Mouse (Mus musculus) liver, embryonic 16.5 days (tissue): ENCODE measurements around the gene Hormad2. TPM values are rescaled to one million over a fixed set of nuclear protein-coding genes. Genes with fewer than 3 reads are reported as not detected.

Source experiments
- ATAC-seq: fragments of 200-750 bp; cut with Nextera tagmentation; 2 replicates; pipeline ENCODE4 v1.8.0; 2017; ENCODE audit warnings: low read depth, mild to moderate bottlenecking, moderate number of reproducible peaks, moderate library complexity
- H3K27ac ChIP-seq: fragments of 300-500 bp; sonication (generic); 2 replicates; pipeline ENCODE4 v1.5.1; 2014; ENCODE audit warnings: mild to moderate bottlenecking, low read length
- H3K27me3 ChIP-seq: fragments of 300-500 bp; sonication (generic); 2 replicates; pipeline ENCODE4 v1.6.1; 2014; ENCODE audit warnings: low read depth, low read length, mixed read lengths; ENCODE audit not compliant: control insufficient read depth, insufficient read depth
- H3K36me3 ChIP-seq: fragments of 300-500 bp; sonication (generic); 2 replicates; pipeline ENCODE4 v1.6.1; 2014; ENCODE audit warnings: mild to moderate bottlenecking; ENCODE audit not compliant: control insufficient read depth, insufficient read depth
- H3K4me1 ChIP-seq: fragments of 300-500 bp; sonication (generic); 2 replicates; pipeline ENCODE4 v1.6.1; 2014; ENCODE audit warnings: low read depth, low read length, mixed read lengths; ENCODE audit not compliant: control insufficient read depth
- H3K4me2 ChIP-seq: fragments of 300-500 bp; sonication (generic); 2 replicates; pipeline ENCODE4 v1.6.1; 2014; ENCODE audit warnings: low read depth, low read length, mixed read lengths
- H3K4me3 ChIP-seq: fragments of 300-500 bp; sonication (generic); 2 replicates; pipeline ENCODE4 v1.5.1; 2014; ENCODE audit warnings: low read depth, mild to moderate bottlenecking, low read length
- H3K9ac ChIP-seq: fragments of 300-500 bp; sonication (generic); 2 replicates; pipeline ENCODE4 v1.6.1; 2014; ENCODE audit warnings: low read depth, low read length
- H3K9me3 ChIP-seq: fragments of 300-500 bp; sonication (generic); replicated peaks from 2 replicates; pipeline ENCODE4 v1.6.1; 2016; ENCODE audit warnings: low read length; ENCODE audit not compliant: control insufficient read depth
- WGBS: fragments of 180-500 bp; shearing (Covaris S2); extraction: QIAGEN DNeasy Blood & Tissue Kit; methylation state at CpG from one replicate; pipeline ENCODE4 v1.1.7; 2014; ENCODE audit not compliant: insufficient replicate concordance; 5-methylcytosine and 5-hydroxymethylcytosine counted together
- polyA plus RNA-seq: library from polyadenylated mRNA; unstranded; fragments of >200 nt; fragmentation: Nextera tagmentation; extraction: Ambion mirVana; gene quantifications from 2 replicates; pipeline ENCODE4 v1.2.1, GENCODE M21; 2015

Hormad2 gene
- polyA plus RNA-seq, 1 experiment from 2014 or later: 0.39 TPM

- Histone ChIP-seq H3K27ac (no peak overlapping the region), H3K4me2 (no peak overlapping the region), H3K9ac (no peak overlapping the region), H3K9me3 (no peaks in the 10 kb centered on the region), H3K27me3 (peaks cover 4% of the 10 kb centered on the region; the same call in 1 of the 2 replicates), H3K4me3 (no peak overlapping the region), H3K4me1 (no peaks in the 10 kb centered on the region; the same call in 1 of the 2 replicates), H3K36me3 (no peaks in the 10 kb centered on the region)
- no peak for ATAC-seq
- WGBS: 21% methylated on average over 5 of the region's 5 CpGs
Observed at GRCm38 (mm10) chr11:4460615-4461014, 19.7 kb upstream of the Hormad2 start.

DNA sequence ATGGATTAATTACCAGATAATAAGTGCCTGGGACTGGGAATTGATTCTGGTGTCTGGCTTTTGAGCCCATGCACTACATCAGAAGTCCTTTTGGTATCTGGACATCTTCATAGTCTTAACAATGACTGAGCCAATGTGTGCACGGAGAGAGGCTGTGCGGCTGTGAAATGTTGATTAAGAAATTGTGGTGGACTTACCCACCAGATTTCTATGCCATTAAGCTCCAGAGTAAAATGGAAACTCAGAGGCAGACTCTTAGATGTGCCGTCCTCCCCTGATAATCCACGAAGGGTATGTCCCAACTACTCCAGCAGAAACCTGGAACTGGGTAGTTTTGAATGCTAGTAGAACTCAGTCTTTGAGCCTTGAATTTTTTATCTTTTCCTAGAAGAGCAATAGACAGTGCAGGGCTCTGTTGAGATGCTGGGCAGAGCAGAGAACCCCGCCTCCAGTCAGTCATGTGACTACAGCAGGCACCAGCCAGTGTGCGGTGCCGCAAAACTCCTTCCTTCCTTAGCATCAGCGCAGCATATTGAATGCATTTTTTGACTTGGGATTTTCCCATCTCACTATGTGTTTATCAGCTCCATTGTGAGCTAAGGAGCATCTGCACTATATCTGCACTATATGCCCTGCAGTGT is 14.1 kb upstream of the Hormad2 start:
- no peak for ATAC-seq
- no peaks in the 10 kb centered on the region for H3K4me1 ChIP-seq
- no peaks in the 10 kb centered on the region for H3K27me3 ChIP-seq
- no peaks in the 10 kb centered on the region for H3K36me3 ChIP-seq
- no peak overlapping the region for H3K9ac ChIP-seq
- 59% methylated on average over 8 of the region's 8 CpGs for WGBS
- no peak overlapping the region for H3K4me3 ChIP-seq
- H3K9me3 ChIP-seq: no peaks in the 10 kb centered on the region
- H3K27ac ChIP-seq: no peak overlapping the region
- no peak overlapping the region for H3K4me2 ChIP-seq

DNA sequence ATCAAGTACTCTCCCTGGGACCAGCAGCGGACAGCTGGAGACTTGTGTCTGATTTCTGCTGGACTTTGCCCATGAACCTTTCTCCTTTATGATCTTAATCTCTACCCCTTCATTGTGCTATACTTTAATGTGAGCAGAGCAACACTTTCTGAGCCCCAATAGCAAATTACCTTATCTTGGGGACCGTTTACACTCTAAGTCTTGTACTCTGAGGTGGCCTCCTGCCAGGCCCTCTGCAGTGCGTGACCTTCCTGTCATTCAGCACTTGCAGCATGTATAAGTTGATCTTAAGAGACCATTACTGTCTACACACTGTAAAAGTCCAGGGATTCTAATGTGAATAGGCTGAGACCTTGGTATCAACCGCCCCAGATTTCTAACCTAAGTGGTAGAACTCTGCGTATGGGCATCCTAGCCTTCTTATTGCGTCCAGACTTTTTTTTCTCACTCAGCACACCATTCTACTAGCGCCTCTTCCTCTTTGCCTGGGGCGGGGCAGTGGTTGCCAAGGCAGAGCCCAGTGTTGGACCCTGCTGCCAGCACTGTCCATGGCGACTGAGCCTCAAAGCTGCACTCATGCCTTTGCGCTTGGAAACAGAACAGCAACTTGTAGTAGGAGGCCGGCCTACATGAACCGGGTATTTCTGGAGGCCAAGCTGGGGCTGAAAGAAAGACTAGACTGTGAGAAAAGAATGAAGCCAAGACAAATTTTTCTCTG is 11.7 kb upstream of the Hormad2 start:
- Histone ChIP-seq H3K9me3 (no peaks in the 10 kb centered on the region), H3K36me3 (no peaks in the 10 kb centered on the region), H3K27ac (no peak overlapping the region), H3K9ac (no peak overlapping the region), H3K4me3 (no peak overlapping the region), H3K4me1 (no peaks in the 10 kb centered on the region), H3K4me2 (no peak overlapping the region), H3K27me3 (no peaks in the 10 kb centered on the region)
- 59% methylated on average over 12 of the region's 12 CpGs for WGBS
- no peak for ATAC-seq

GRCm38 (mm10) chr11:4451116-4451515 is 10.2 kb upstream of the Hormad2 start:
- no peak overlapping the region for H3K27ac ChIP-seq
- 19% methylated on average over 9 of the region's 9 CpGs for WGBS
- H3K4me2 ChIP-seq: no peak overlapping the region
- no peaks in the 10 kb centered on the region for H3K9me3 ChIP-seq
- no peaks in the 10 kb centered on the region for H3K4me1 ChIP-seq
- no peak overlapping the region for H3K4me3 ChIP-seq
- no peak overlapping the region for H3K9ac ChIP-seq
- H3K27me3 ChIP-seq: no peaks in the 10 kb centered on the region
- no peaks in the 10 kb centered on the region for H3K36me3 ChIP-seq
- ATAC-seq: no peak

GRCm38 (mm10) chr11:4446195-4446868 is 5.4 kb upstream of the Hormad2 start:
- 86% methylated on average over 9 of the region's 9 CpGs for WGBS
- Histone ChIP-seq H3K27ac (no peak overlapping the region), H3K4me2 (no peak overlapping the region), H3K27me3 (no peaks in the 10 kb centered on the region), H3K9ac (no peak overlapping the region), H3K4me1 (no peaks in the 10 kb centered on the region), H3K4me3 (no peak overlapping the region), H3K9me3 (no peaks in the 10 kb centered on the region), H3K36me3 (no peaks in the 10 kb centered on the region)
- no peak for ATAC-seq

GRCm38 (mm10) chr11:4442280-4442679 is 1.4 kb upstream of the Hormad2 start:
- Histone ChIP-seq H3K9me3 (no peaks in the 10 kb centered on the region), H3K4me3 (no peak overlapping the region), H3K27ac (no peak overlapping the region), H3K27me3 (no peaks in the 10 kb centered on the region), H3K9ac (no peak overlapping the region), H3K36me3 (no peaks in the 10 kb centered on the region), H3K4me2 (no peak overlapping the region), H3K4me1 (no peaks in the 10 kb centered on the region; the same call in 1 of the 2 replicates)
- 4% methylated on average over 1 of the region's 1 CpGs for WGBS
- no peak for ATAC-seq

GRCm38 (mm10) chr11:4438211-4438610 is 2.7 kb downstream of the Hormad2 start:
- 40% methylated on average over 2 of the region's 2 CpGs for WGBS
- H3K27me3 ChIP-seq: no peaks in the 10 kb centered on the region
- ATAC-seq: no peak
- H3K27ac ChIP-seq: no peak overlapping the region
- H3K9ac ChIP-seq: no peak overlapping the region
- H3K36me3 ChIP-seq: no peaks in the 10 kb centered on the region
- H3K9me3 ChIP-seq: no peaks in the 10 kb centered on the region
- no peak overlapping the region for H3K4me3 ChIP-seq
- no peak overlapping the region for H3K4me2 ChIP-seq
- H3K4me1 ChIP-seq: no peaks in the 10 kb centered on the region; the same call in 1 of the 2 replicates

DNA sequence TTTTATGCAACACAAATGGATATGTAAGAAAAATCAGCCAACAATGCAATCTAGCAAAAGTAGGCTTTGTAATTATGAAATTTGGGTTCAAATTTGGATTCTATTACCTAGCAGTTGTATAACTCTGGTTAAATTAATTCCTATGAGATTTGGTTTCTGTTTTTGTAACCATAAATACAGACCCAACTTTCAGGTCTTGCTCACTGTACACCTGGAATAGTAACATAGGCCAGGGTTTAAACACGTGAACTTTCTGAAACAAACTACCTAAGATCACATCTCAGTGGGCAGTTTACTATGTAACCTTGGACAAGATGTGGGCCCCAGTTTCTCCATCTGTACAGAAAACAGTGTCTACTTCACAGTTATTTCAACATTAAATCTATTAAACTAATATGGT is 3.6 kb downstream of the Hormad2 start:
- no peak overlapping the region for H3K9ac ChIP-seq
- no peaks in the 10 kb centered on the region; the same call in 1 of the 2 replicates for H3K4me1 ChIP-seq
- no peak for ATAC-seq
- H3K27me3 ChIP-seq: no peaks in the 10 kb centered on the region
- no peak overlapping the region for H3K27ac ChIP-seq
- WGBS: 60% methylated on average over 1 of the region's 1 CpGs
- H3K9me3 ChIP-seq: no peaks in the 10 kb centered on the region
- no peaks in the 10 kb centered on the region for H3K36me3 ChIP-seq
- H3K4me2 ChIP-seq: no peak overlapping the region
- no peak overlapping the region for H3K4me3 ChIP-seq

- Histone ChIP-seq H3K4me2 (no peak overlapping the region), H3K9ac (no peak overlapping the region), H3K4me3 (no peak overlapping the region), H3K27ac (no peak overlapping the region), H3K9me3 (no peaks in the 10 kb centered on the region), H3K36me3 (no peaks in the 10 kb centered on the region), H3K27me3 (no peaks in the 10 kb centered on the region), H3K4me1 (no peaks in the 10 kb centered on the region; the same call in 1 of the 2 replicates)
- WGBS: 74% methylated on average over 3 of the region's 3 CpGs
- no peak for ATAC-seq
Observed at GRCm38 (mm10) chr11:4436631-4437030, 4.3 kb downstream of the Hormad2 start.
